8 mouse cellular contexts compared by ENCODE assay signal in the genomic region with DNA sequence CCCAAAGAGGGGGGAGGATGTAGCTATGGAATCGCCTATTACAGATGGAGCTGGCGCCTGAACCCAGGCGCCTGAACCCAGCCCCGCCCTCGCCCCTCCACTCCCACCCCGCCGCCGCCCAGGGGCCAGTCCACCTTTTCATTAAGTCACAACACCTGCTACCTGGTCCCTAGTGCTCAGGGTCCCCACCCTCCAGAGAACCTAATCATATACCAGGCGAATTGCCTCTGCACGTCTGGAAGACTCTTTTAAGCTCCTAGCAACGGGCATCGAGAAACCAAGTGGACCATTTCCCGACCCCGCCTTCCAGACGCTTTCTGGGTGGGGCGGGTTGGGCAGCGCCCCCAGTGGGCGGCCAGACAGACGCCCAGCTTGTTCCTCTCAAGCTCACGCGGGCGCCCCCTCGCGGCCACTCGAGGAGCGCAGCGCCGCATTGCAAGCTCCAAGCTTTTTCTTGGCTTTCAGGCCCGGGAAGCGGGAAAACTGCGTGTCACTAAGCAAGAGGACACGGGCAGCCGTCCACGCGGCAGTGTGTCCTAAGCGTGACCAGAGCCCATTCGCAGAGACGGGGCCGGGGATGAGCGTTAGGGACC. TPM values are rescaled to one million over a fixed set of nuclear protein-coding genes. Genes with fewer than 3 reads are reported as not detected.
DNase-seq lines count a peak whose midpoint lies in the region; ATAC-seq and TF ChIP-seq lines count a peak whose summit lies in the region.

No protein-coding gene starts in this region.

- peak overlapping the region; percentile 66 for H3K9ac ChIP-seq in kidney, embryonic 15.5 days
- peak overlapping the region; percentile 47 for H3K9ac ChIP-seq in stomach, embryonic 14.5 days (replicated peaks; ENCODE audit: low read depth, low read length)

- peak overlapping the region; percentile 89 for H3K27ac ChIP-seq in heart, embryonic 10.5 days
- peak overlapping the region; percentile 85 for H3K27ac ChIP-seq in kidney, embryonic 15.5 days
- H3K27ac ChIP-seq in stomach, embryonic 14.5 days (ENCODE audit: low read length), result peak overlapping the region; percentile 74; the same call in 1 of the 2 replicates

- TF ChIP-seq CTCF in C2C12 (IDR thresholded peaks at IDR 0.05; ENCODE audit: control insufficient read depth, insufficient read depth, insufficient read length), result peak; percentile 95

- peak; percentile 64 for ATAC-seq in erythroblast, adult 5-6 weeks (replicated peaks; ENCODE audit: low FRiP score, poor library complexity, severe bottlenecking)
- ATAC-seq in kidney, embryonic 15.5 days (replicated peaks; ENCODE audit: low FRiP score), result peak; percentile 80
- ATAC-seq in monocyte, adult 5-6 weeks (replicated peaks; ENCODE audit: insufficient number of reproducible peaks, low FRiP score, low TSS enrichment, poor library complexity, severe bottlenecking), result peak; percentile 54
- ATAC-seq in stomach, embryonic 14.5 days (ENCODE audit: insufficient number of reproducible peaks, insufficient read depth, low FRiP score, low read depth), result peak; percentile 79

- peak overlapping the region; percentile 87 for H3ac ChIP-seq in C2C12 (ENCODE audit: control insufficient read depth, insufficient read length, low read depth)

- H3K79me2 ChIP-seq in C2C12 (ENCODE audit: control insufficient read depth, insufficient read depth), result no peaks in the 10 kb centered on the region

- H3K4me2 ChIP-seq in kidney, embryonic 15.5 days, result peak overlapping the region; percentile 94
- peak overlapping the region; percentile 83 for H3K4me2 ChIP-seq in stomach, embryonic 14.5 days (replicated peaks; ENCODE audit: low read depth, low read length)

- peaks cover 5% of the 10 kb centered on the region for H3K27me3 ChIP-seq in C2C12 (ENCODE audit: control insufficient read depth, insufficient read depth, insufficient read length)
- H3K27me3 ChIP-seq in heart, embryonic 10.5 days (ENCODE audit: insufficient read depth, poor library complexity, severe bottlenecking), result peaks cover 27% of the 10 kb centered on the region
- peaks cover 26% of the 10 kb centered on the region for H3K27me3 ChIP-seq in kidney, embryonic 15.5 days
- 0 out of 2 replicates have a peak, but pooled peaks cover 10% of the 10 kb centered on the region for H3K27me3 ChIP-seq in stomach, embryonic 14.5 days (ENCODE audit: control insufficient read depth, insufficient read depth, low read length)

- WGBS in heart, embryonic 10.5 days, result under 1% methylated on average over 40 of the region's 40 CpGs
- WGBS in kidney, embryonic 15.5 days, result 2% methylated on average over 40 of the region's 40 CpGs
- WGBS in stomach, embryonic 14.5 days, result under 1% methylated on average over 40 of the region's 40 CpGs

- no peaks in the 10 kb centered on the region for H3K79me3 ChIP-seq in C2C12 (ENCODE audit: low read depth)

- no peaks in the 10 kb centered on the region for H3K36me3 ChIP-seq in C2C12 (ENCODE audit: control insufficient read depth, insufficient read depth)
- no peaks in the 10 kb centered on the region for H3K36me3 ChIP-seq in heart, embryonic 10.5 days
- no peaks in the 10 kb centered on the region for H3K36me3 ChIP-seq in kidney, embryonic 15.5 days
- no peaks in the 10 kb centered on the region for H3K36me3 ChIP-seq in stomach, embryonic 14.5 days (ENCODE audit: control insufficient read depth, insufficient read depth, low read length)

- peak; percentile 98 for DNase-seq in brain, adult 2 months (ENCODE audit: low read depth, low spot score)
- peak; percentile 95 for DNase-seq in heart, embryonic 10.5 days (ENCODE audit: low spot score)
- DNase-seq in liver, result peak; percentile 90

- peaks cover 18% of the 10 kb centered on the region for H3K4me1 ChIP-seq in heart, embryonic 10.5 days
- H3K4me1 ChIP-seq in kidney, embryonic 15.5 days, result peaks cover 19% of the 10 kb centered on the region
- H3K4me1 ChIP-seq in stomach, embryonic 14.5 days (ENCODE audit: control insufficient read depth, insufficient read depth, low read length), result peaks cover 5% of the 10 kb centered on the region; the same call in 1 of the 2 replicates

- peak overlapping the region; percentile 42 for H3K4me3 ChIP-seq in C2C12 (ENCODE audit: insufficient read depth, poor library complexity, severe bottlenecking)
- peak overlapping the region; percentile 78 for H3K4me3 ChIP-seq in heart, embryonic 10.5 days
- peak overlapping the region; percentile 77 for H3K4me3 ChIP-seq in kidney, embryonic 15.5 days (replicated peaks)
- H3K4me3 ChIP-seq in stomach, embryonic 14.5 days (ENCODE audit: low read depth, low read length), result peak overlapping the region; percentile 67

- no peaks in the 10 kb centered on the region for H3K9me3 ChIP-seq in heart, embryonic 10.5 days
- H3K9me3 ChIP-seq in kidney, embryonic 15.5 days (replicated peaks), result no peaks in the 10 kb centered on the region
- H3K9me3 ChIP-seq in stomach, embryonic 14.5 days (ENCODE audit: control insufficient read depth, low read depth, low read length), result no peaks in the 10 kb centered on the region

TF ChIP-seq in C2C12, 6 proteins besides CTCF, POLR2A, EP300 and RAD21:
- no peak for TF ChIP-seq MYOD1 (IDR thresholded peaks at IDR 0.05; ENCODE audit: control insufficient read depth, insufficient read length, low read depth)
- TF ChIP-seq MYOG (IDR thresholded peaks at IDR 0.05; ENCODE audit: control insufficient read depth, extremely low read depth, insufficient read length), result no peak
- no peak for TF ChIP-seq FOSL1 (IDR thresholded peaks at IDR 0.05; ENCODE audit: insufficient read depth, low read length, poor library complexity, severe bottlenecking)
- no peak for TF ChIP-seq CEBPB (IDR thresholded peaks at IDR 0.05; ENCODE audit: low read depth)
- TF ChIP-seq MAX (IDR thresholded peaks at IDR 0.05), result no peak
- no peak for TF ChIP-seq USF1 (IDR thresholded peaks at IDR 0.05; ENCODE audit: low read depth)
TF ChIP-seq in C2C12: peak in this region for 0.

RNA-seq across cellular contexts. Expression of a gene that starts 0.6 kb away (rescaled TPM):
- 0.02 TPM for polyA plus RNA-seq in C2C12 (2012; fragmentation: generic; extraction: Trizol)
- 1.2 and 2.5 TPM in 2 replicates for total RNA-seq in erythroblast, adult 5-6 weeks (2015; ENCODE audit: low replicate concordance)
- 1.4 and 2.0 TPM in 2 replicates for total RNA-seq in erythroblast, adult 5-6 weeks (2017; ENCODE audit: low replicate concordance)
- polyA plus RNA-seq in heart, embryonic 10.5 days (2016; fragmentation: Nextera tagmentation; extraction: Ambion mirVana), result 0.25 and 0.28 TPM in 2 replicates
- polyA plus RNA-seq in kidney, embryonic 15.5 days (2015; fragmentation: Nextera tagmentation; extraction: Ambion mirVana), result 0.91 and 0.92 TPM in 2 replicates
- total RNA-seq in monocyte, adult 5-6 weeks (2017), result 5.5 to 7.1 TPM (median 6.4 TPM) in 3 replicates
- 0.75 and 0.86 TPM in 2 replicates for polyA plus RNA-seq in stomach, embryonic 14.5 days (2014; fragmentation: Nextera tagmentation; extraction: Ambion mirVana)

Comparison
In these comparisons a context has a peak if more than half of its experiments do, and no peak if none do; other contexts are left out.
1. Peak in every context shown above with its lines: DNase-seq, ATAC-seq, H3K4me3 ChIP-seq and H3K27ac ChIP-seq.